Mouse (Mus musculus): ENCODE measurements around the gene Matn1.

Gene Matn1

GRCm38 (mm10) chr4:130978981-130979380 is 34.8 kb downstream of the Matn1 start:
- DNase-seq (ENCODE audit: low read depth in 1 of 2, low spot score in 2 of 2), result no peak

GRCm38 (mm10) chr4:130984416-130985182 is 40.4 kb downstream of the Matn1 start:
- DNase-seq (ENCODE audit: low read depth in 1 of 2, low spot score in 2 of 2), result no peak

- DNase-seq (ENCODE audit: low read depth in 1 of 2, low spot score in 2 of 2), result no peak
Measured at GRCm38 (mm10) chr4:130987046-130987445, 42.9 kb downstream of the Matn1 start.

- DNase-seq (ENCODE audit: low read depth in 1 of 2, low spot score in 2 of 2), result no peak
Measured at GRCm38 (mm10) chr4:130988219-130988839, 44.1 kb downstream of the Matn1 start.

- DNase-seq (ENCODE audit: low read depth in 1 of 2, low spot score in 2 of 2), result no peak
Measured at GRCm38 (mm10) chr4:130989146-130989545, 45.0 kb downstream of the Matn1 start.

GRCm38 (mm10) chr4:130990966-130991365 is 46.8 kb downstream of the Matn1 start:
- no peak for DNase-seq (ENCODE audit: low read depth in 1 of 2, low spot score in 2 of 2)

- DNase-seq (ENCODE audit: low read depth in 1 of 2, low spot score in 2 of 2), result no peak
Measured at GRCm38 (mm10) chr4:130994556-130994955, 50.4 kb downstream of the Matn1 start.

GRCm38 (mm10) chr4:130999744-131000527 is 55.8 kb downstream of the Matn1 start:
- DNase-seq (ENCODE audit: low read depth in 1 of 2, low spot score in 2 of 2), result no peak

- no peak for DNase-seq (ENCODE audit: low read depth in 1 of 2, low spot score in 2 of 2)
Measured at GRCm38 (mm10) chr4:131000614-131001178, 56.5 kb downstream of the Matn1 start.

Data from monocyte, adult 2 months (primary cell).